Mouse (Mus musculus) G1E (cell line): Measurements from ENCODE around the gene Ampd2.

Source experiments
- CTCF ChIP-seq: IDR thresholded peaks from 2 replicates; pipeline ENCODE4 v1.5.1; 2012; ENCODE audit warnings: low read depth, low read length, inconsistent platforms, mixed read lengths
- POLR2AphosphoS5 ChIP-seq: IDR thresholded peaks from 2 replicates; pipeline ENCODE4 v1.6.1; 2012; ENCODE audit warnings: low read depth, low read length, inconsistent platforms; ENCODE audit not compliant: insufficient replicate concordance

- no peak for TF ChIP-seq CTCF
- no peak for TF ChIP-seq POLR2AphosphoS5
Measured at GRCm38 (mm10) chr3:108097656-108098055, 11.2 kb upstream of the Ampd2 start.
